Mouse (Mus musculus) layer of hippocampus, postnatal 10 days (tissue): ENCODE results near the gene Sohlh2. TPM values are rescaled to one million over a fixed set of nuclear protein-coding genes. Genes with fewer than 3 reads are reported as not detected.

ENCODE experiments used
- microRNA-seq, 2 experiments: library from miRNA; unstranded; fragments of <30 nt; microRNA quantifications; one replicate each; pipeline ENCODE4 v1.2.0; 2021
- total RNA-seq, 2 experiments: library from RNA; stranded (reverse); gene quantifications; 2 replicates each; pipeline ENCODE4 v1.2.3; 2021

The Sohlh2 gene
- total RNA-seq, 2 experiments from 2014 or later = not detected

Small RNAs within 50 kb of the gene (microRNA-seq; reads per million reads assigned to microRNA genes)
- gene Gm22029 = 0 reads per million in 2 experiments

Other genes starting within 250 kb of the Sohlh2 start
- gene Ccna1, start 126.5 kb upstream of the Sohlh2 start, total RNA-seq = 1 to 10 TPM; 2.4 to 4.1 TPM
- 10 to 100 TPM; 19.4 to 24.0 TPM for gene Spg20, start 69.9 kb upstream of the Sohlh2 start, total RNA-seq
- under 1 TPM; 0.32 to 0.36 TPM for gene Ccdc169, start 44.7 kb upstream of the Sohlh2 start, total RNA-seq
- gene Dclk1, start 60.3 kb downstream of the Sohlh2 start, total RNA-seq = 100 to 1,000 TPM; 632 to 743 TPM